Mouse (Mus musculus): ENCODE measurements at regions not wholly inside any gene's neighbourhood (a gene's known extent, or its start where the extent isn't known, plus 50 kb on each side); places are given as distances from the start of the nearest gene placed in this dataset.
"Not testable (repeated sequence)": the region's sequence is repeated elsewhere in the genome, so short reads cannot be mapped to it uniquely, and the experiment has no call there.

GRCm38 (mm10) chr4:131432591-131433177, 405.4 kb downstream of the Ptpru start:
- no peak for DNase-seq

- no peak for DNase-seq
Observed at GRCm38 (mm10) chr4:131435222-131435621, 402.9 kb downstream of the Ptpru start.

GRCm38 (mm10) chr4:131438403-131438802, 399.7 kb downstream of the Ptpru start:
- DNase-seq = no peak

- no peak for DNase-seq
Observed at GRCm38 (mm10) chr4:131438883-131439282, 399.2 kb downstream of the Ptpru start.

GRCm38 (mm10) chr4:131440845-131441244, 397.2 kb downstream of the Ptpru start:
- DNase-seq = no peak

GRCm38 (mm10) chr4:131443518-131443917, 394.6 kb downstream of the Ptpru start:
- no peak for DNase-seq

- not testable (repeated sequence) for DNase-seq
Observed at GRCm38 (mm10) chr4:131450296-131450695, 387.8 kb downstream of the Ptpru start.

GRCm38 (mm10) chr4:131457551-131457950, 380.5 kb downstream of the Ptpru start:
- no peak for DNase-seq

- DNase-seq = no peak
Observed at GRCm38 (mm10) chr4:131459746-131460145, 378.3 kb downstream of the Ptpru start.

GRCm38 (mm10) chr4:131461312-131461711, 376.8 kb downstream of the Ptpru start:
- DNase-seq = no peak

GRCm38 (mm10) chr4:131461728-131462127, 376.4 kb downstream of the Ptpru start:
- no peak for DNase-seq

- DNase-seq = no peak
Observed at GRCm38 (mm10) chr4:131475023-131475422, 363.1 kb downstream of the Ptpru start.

GRCm38 (mm10) chr4:131478923-131479322, 359.2 kb downstream of the Ptpru start:
- DNase-seq = no peak

- no peak for DNase-seq
Observed at GRCm38 (mm10) chr4:131483958-131484605, 354.0 kb downstream of the Ptpru start.

- DNase-seq = no peak
Observed at GRCm38 (mm10) chr4:131484607-131485111, 353.4 kb downstream of the Ptpru start.

GRCm38 (mm10) chr4:131485126-131485825, 352.8 kb downstream of the Ptpru start:
- DNase-seq = no peak

GRCm38 (mm10) chr4:131486821-131487220, 351.3 kb downstream of the Ptpru start:
- peak; percentile 45 to 46 for DNase-seq

GRCm38 (mm10) chr4:131488246-131488645, 349.8 kb downstream of the Ptpru start:
- DNase-seq = no peak

GRCm38 (mm10) chr4:131489056-131489455, 349.0 kb downstream of the Ptpru start:
- no peak for DNase-seq

GRCm38 (mm10) chr4:131491960-131492359, 346.1 kb downstream of the Ptpru start:
- DNase-seq = no peak

- DNase-seq = no peak
Observed at GRCm38 (mm10) chr4:131493726-131494125, 344.4 kb downstream of the Ptpru start.

- no peak for DNase-seq
Observed at GRCm38 (mm10) chr4:131496900-131497299, 341.2 kb downstream of the Ptpru start.

GRCm38 (mm10) chr4:131500928-131501650, 337.0 kb downstream of the Ptpru start:
- no peak for DNase-seq

All from thymus, postnatal 36 days (tissue).